Mouse (Mus musculus) lung, postnatal 0 days (tissue): ENCODE results near the gene B230219D22Rik.

Experiments used
- CTCF ChIP-seq: IDR thresholded peaks from 2 replicates; pipeline ENCODE4 v1.5.1; 2016; ENCODE audit warnings: antibody characterized with exemption, mild to moderate bottlenecking
- EP300 ChIP-seq: IDR thresholded peaks from 2 replicates; pipeline ENCODE4 v1.6.1; 2016; ENCODE audit warnings: antibody characterized with exemption, mild to moderate bottlenecking, control low read depth

- TF ChIP-seq CTCF (no peak), EP300 (no peak)
Observed at GRCm38 (mm10) chr13:55687927-55688602, 4.9 kb upstream of the B230219D22Rik start.
